Mouse (Mus musculus) testis, adult 2 months (tissue): ENCODE data around the gene Coq4.

ENCODE experiments used
- CTCF ChIP-seq: fragments of 200-500 bp; IDR thresholded peaks from 2 replicates; pipeline ENCODE4 v1.5.1; 2012; ENCODE audit warnings: low read depth, mild to moderate bottlenecking, inconsistent platforms, low read length, moderate library complexity; ENCODE audit not compliant: control insufficient read depth, insufficient read depth, insufficient replicate concordance
- POLR2A ChIP-seq: fragments of 200-500 bp; IDR thresholded peaks from 2 replicates; pipeline ENCODE4 v1.6.1; 2012; ENCODE audit warnings: low read depth, mild to moderate bottlenecking, inconsistent platforms, low read length, moderate library complexity; ENCODE audit not compliant: control insufficient read depth

GRCm38 (mm10) chr2:29752397-29752796 lies 34.9 kb upstream of the Coq4 start:
- TF ChIP-seq CTCF (no peak), POLR2A (no peak)
